Mouse (Mus musculus): ENCODE results near the gene Gpnmb. TPM values are rescaled to one million over a fixed set of nuclear protein-coding genes. Genes with fewer than 3 reads are reported as not detected.
A peak's percentile ranks its signal among the peaks of the same experiment; 100 is the strongest.

The Gpnmb gene
- polyA plus RNA-seq, 1 experiment from 2014 or later = 0.11 TPM

DNA sequence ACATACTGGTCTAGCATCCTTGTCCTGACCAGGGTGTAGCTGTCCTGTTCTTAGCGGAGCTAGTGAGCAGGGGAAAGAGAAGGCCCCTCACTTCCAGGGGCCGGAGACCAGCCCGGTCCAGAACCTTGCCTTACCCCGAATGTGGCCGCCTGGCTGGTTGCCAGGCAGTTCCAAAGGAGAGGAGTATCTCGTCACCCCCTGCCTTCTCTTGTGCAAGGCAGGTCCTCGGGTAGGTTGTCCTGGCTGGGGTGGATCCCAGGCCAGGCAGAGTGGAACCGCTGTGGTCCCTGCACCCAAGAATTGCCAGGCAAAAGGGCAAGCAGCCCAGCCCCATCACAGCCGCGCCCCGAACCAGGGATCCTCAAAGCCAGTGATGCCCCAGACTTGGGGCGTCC lies 919 bp downstream of the Gpnmb start:
- 61% methylated on average over 12 of the region's 12 CpGs for WGBS
- Histone ChIP-seq H3K36me3 (no peaks in the 10 kb centered on the region), H3K27ac (no peak overlapping the region), H3K9me3 (no peaks in the 10 kb centered on the region), H3K4me2 (replicated peaks) (no peak overlapping the region), H3K27me3 (peaks cover 6% of the 10 kb centered on the region; the same call in 1 of the 2 replicates), H3K4me3 (replicated peaks) (no peak overlapping the region), H3K4me1 (replicated peaks) (peaks cover 4% of the 10 kb centered on the region; the same call in 1 of the 2 replicates), H3K9ac (replicated peaks) (no peak overlapping the region)
- no peak for ATAC-seq

- 0 out of 2 replicates have a peak overlapping the region, but pooled peaks have one; percentile 33 for H3K9ac ChIP-seq (replicated peaks)
- 13% methylated on average over 18 of the region's 18 CpGs for WGBS
These were observed 3.3 kb downstream of the Gpnmb start for GRCm38 (mm10) chr6:49039470-49040180.

DNA sequence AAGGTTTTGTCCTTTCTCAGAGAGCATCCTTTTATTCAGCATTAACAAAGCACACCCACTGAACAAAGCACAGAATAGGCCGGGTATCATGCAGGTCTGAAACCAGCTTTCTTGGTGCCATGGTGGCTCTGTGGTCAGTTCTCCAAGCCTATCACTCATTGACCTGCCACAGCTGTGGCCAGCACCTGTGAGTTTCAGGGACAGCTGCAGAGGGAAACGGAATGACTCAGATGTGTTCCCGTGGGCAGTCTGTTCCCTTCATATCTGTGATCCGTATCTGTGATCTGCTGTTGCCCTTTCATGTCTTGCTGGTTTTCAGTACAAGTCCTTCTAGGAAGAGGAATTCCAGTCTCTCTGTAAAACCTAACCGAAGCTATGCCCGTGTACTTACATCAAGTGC lies 10.2 kb downstream of the Gpnmb start:
- H3K4me2 ChIP-seq (replicated peaks) = no peak overlapping the region
- H3K9ac ChIP-seq (replicated peaks) = no peak overlapping the region; the same call in 1 of the 2 replicates
- no peaks in the 10 kb centered on the region for H3K27me3 ChIP-seq
- ATAC-seq = no peak
- H3K4me3 ChIP-seq (replicated peaks) = no peak overlapping the region
- H3K9me3 ChIP-seq = no peaks in the 10 kb centered on the region
- H3K36me3 ChIP-seq = no peaks in the 10 kb centered on the region
- H3K4me1 ChIP-seq (replicated peaks) = no peaks in the 10 kb centered on the region
- no peak overlapping the region for H3K27ac ChIP-seq
- 62% methylated on average over 6 of the region's 6 CpGs for WGBS

More at GRCm38 (mm10) chr6:49039470-49040180, 3.3 kb downstream of the Gpnmb start:
- ATAC-seq = no peak
- Histone ChIP-seq H3K4me3 (replicated peaks) (peak overlapping the region; percentile 28), H3K4me1 (replicated peaks) (peaks cover 4% of the 10 kb centered on the region; the same call in 1 of the 2 replicates), H3K9me3 (no peaks in the 10 kb centered on the region), H3K27ac (no peak overlapping the region), H3K4me2 (replicated peaks) (peak overlapping the region; percentile 44), H3K27me3 (peaks cover 6% of the 10 kb centered on the region; the same call in 1 of the 2 replicates), H3K36me3 (no peaks in the 10 kb centered on the region)

GRCm38 (mm10) chr6:49046976-49047375 lies 10.6 kb downstream of the Gpnmb start:
- 85% methylated on average over 8 of the region's 8 CpGs for WGBS
- no peak for ATAC-seq
- no peak overlapping the region for H3K27ac ChIP-seq
- H3K9me3 ChIP-seq = no peaks in the 10 kb centered on the region
- H3K4me1 ChIP-seq (replicated peaks) = no peaks in the 10 kb centered on the region
- H3K9ac ChIP-seq (replicated peaks) = no peak overlapping the region
- H3K4me3 ChIP-seq (replicated peaks) = no peak overlapping the region
- no peaks in the 10 kb centered on the region for H3K27me3 ChIP-seq
- H3K4me2 ChIP-seq (replicated peaks) = no peak overlapping the region
- no peaks in the 10 kb centered on the region for H3K36me3 ChIP-seq

DNA sequence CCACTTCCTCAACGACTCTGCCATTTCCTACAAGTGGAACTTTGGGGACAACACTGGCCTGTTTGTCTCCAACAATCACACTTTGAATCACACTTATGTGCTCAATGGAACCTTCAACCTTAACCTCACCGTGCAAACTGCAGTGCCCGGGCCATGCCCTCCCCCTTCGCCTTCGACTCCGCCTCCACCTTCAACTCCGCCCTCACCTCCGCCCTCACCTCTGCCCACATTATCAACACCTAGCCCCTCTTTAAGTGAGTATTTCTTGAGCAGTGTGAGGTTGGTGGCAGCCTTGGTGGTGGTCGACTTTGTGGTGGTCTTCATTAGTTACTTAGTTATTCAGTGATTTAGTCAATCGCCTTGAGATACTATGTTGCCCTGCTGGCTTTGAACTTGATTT lies 11.5 kb downstream of the Gpnmb start:
- H3K36me3 ChIP-seq = no peaks in the 10 kb centered on the region
- no peak overlapping the region for H3K9ac ChIP-seq (replicated peaks)
- no peak overlapping the region for H3K27ac ChIP-seq
- H3K4me2 ChIP-seq (replicated peaks) = no peak overlapping the region
- H3K9me3 ChIP-seq = no peaks in the 10 kb centered on the region
- 87% methylated on average over 10 of the region's 10 CpGs for WGBS
- no peak overlapping the region for H3K4me3 ChIP-seq (replicated peaks)
- H3K4me1 ChIP-seq (replicated peaks) = no peaks in the 10 kb centered on the region
- no peaks in the 10 kb centered on the region for H3K27me3 ChIP-seq
- no peak for ATAC-seq

DNA sequence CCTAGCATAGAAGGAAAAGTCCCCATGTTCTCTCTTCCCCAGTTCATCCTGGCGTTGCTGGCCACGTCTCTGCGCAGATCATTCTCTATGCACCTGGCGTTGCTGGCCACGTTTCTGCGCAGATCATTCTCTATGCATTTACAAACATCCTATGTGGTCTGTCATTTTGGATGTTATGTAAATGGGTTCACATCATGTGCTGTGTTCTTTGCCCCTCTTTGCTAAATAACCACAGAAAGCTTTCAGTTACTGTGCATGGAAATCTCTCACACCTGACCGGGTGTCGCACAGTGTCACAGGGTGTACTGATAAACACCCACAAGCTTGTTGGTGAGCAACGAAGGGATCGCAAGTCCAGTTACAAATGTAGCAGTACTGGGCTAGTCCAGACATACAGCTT lies 12.0 kb downstream of the Gpnmb start:
- Histone ChIP-seq H3K27ac (no peak overlapping the region), H3K4me1 (replicated peaks) (no peaks in the 10 kb centered on the region), H3K4me3 (replicated peaks) (no peak overlapping the region), H3K27me3 (no peaks in the 10 kb centered on the region), H3K36me3 (no peaks in the 10 kb centered on the region), H3K4me2 (replicated peaks) (no peak overlapping the region), H3K9ac (replicated peaks) (no peak overlapping the region), H3K9me3 (no peaks in the 10 kb centered on the region)
- WGBS = 93% methylated on average over 10 of the region's 10 CpGs
- no peak for ATAC-seq

- peaks cover 12% of the 10 kb centered on the region for H3K4me1 ChIP-seq (replicated peaks)
- no peaks in the 10 kb centered on the region for H3K27me3 ChIP-seq
- 36% methylated on average over 11 of the region's 11 CpGs for WGBS
- ATAC-seq = no peak
- H3K4me3 ChIP-seq (replicated peaks) = no peak overlapping the region
- H3K36me3 ChIP-seq = no peaks in the 10 kb centered on the region
- H3K9me3 ChIP-seq = no peaks in the 10 kb centered on the region
- no peak overlapping the region for H3K4me2 ChIP-seq (replicated peaks)
- H3K27ac ChIP-seq = no peak overlapping the region
- H3K9ac ChIP-seq (replicated peaks) = no peak overlapping the region
These were observed 14.5 kb downstream of the Gpnmb start for GRCm38 (mm10) chr6:49050677-49051410.

DNA sequence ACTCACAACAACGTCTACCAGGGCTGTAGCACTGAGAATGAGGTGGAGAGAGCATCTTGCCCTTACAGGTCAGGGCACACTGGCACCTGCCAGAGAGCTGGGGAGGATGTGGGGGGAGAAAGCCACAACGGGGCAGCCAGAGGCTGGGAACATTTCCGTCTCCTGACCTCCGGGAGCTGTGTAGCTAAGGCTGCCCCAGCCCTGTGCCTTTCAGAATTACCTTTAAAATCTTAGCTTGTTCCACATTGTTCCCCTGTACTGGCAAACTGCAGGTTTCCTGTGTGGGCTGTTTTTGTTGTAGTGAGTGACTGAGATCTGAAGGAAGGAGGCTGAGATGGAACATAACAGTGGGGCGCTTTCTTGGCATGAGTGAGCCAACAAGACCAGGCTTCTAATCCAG lies 15.8 kb downstream of the Gpnmb start:
- Histone ChIP-seq H3K27ac (no peak overlapping the region), H3K9ac (replicated peaks) (no peak overlapping the region), H3K4me2 (replicated peaks) (no peak overlapping the region), H3K27me3 (no peaks in the 10 kb centered on the region), H3K9me3 (no peaks in the 10 kb centered on the region), H3K4me3 (replicated peaks) (no peak overlapping the region), H3K36me3 (no peaks in the 10 kb centered on the region), H3K4me1 (replicated peaks) (peaks cover 18% of the 10 kb centered on the region)
- ATAC-seq = no peak
- 73% methylated on average over 5 of the region's 5 CpGs for WGBS

DNA sequence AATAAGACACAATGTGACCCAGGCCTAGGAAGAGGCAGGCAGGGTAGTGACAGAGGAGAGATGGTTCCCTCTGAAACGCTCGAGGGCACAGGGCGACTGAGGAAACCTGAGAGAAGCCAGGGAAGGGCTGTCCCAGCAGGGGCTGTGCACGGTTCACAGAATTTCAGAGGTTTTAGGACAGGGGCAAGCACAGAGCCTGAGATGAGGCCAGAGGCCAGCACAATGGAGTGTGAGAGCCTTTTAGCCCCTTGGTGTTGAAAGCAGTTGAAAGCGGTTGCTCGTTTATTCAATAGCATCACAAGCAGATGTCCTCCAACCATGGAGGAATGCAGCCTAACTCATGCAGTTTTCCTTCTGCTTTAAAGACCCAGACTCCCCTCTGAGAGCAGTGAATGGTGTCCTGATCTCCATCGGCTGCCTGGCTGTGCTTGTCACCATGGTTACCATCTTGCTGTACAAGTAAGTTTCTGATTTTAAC lies 18.9 kb downstream of the Gpnmb start:
- ATAC-seq = peak; percentile 74
- Histone ChIP-seq H3K27ac (peak overlapping the region; percentile 67), H3K27me3 (no peaks in the 10 kb centered on the region), H3K9ac (replicated peaks) (peak overlapping the region; percentile 21; the same call in 1 of the 2 replicates), H3K9me3 (no peaks in the 10 kb centered on the region), H3K4me3 (replicated peaks) (no peak overlapping the region), H3K4me2 (replicated peaks) (peak overlapping the region; percentile 14; the same call in 1 of the 2 replicates), H3K4me1 (replicated peaks) (peaks cover 18% of the 10 kb centered on the region), H3K36me3 (no peaks in the 10 kb centered on the region)
- WGBS = 3% methylated on average over 7 of the region's 7 CpGs

DNA sequence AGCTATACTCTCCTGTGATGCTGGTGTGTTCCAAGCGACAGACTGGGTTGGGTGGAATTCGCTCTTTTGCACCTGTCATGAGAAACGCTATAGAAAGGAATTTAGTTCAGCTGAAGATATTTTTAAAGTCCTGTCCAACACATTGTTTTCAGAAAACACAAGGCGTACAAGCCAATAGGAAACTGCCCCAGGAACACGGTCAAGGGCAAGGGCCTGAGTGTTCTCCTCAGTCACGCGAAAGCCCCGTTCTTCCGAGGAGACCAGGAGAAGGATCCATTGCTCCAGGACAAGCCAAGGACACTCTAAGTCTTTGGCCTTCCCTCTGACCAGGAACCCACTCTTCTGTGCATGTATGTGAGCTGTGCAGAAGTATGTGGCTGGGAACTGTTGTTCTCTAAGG lies 19.7 kb downstream of the Gpnmb start:
- no peak overlapping the region; the same call in 1 of the 2 replicates for H3K27ac ChIP-seq
- H3K9me3 ChIP-seq = no peaks in the 10 kb centered on the region
- H3K4me2 ChIP-seq (replicated peaks) = no peak overlapping the region
- ATAC-seq = no peak
- H3K27me3 ChIP-seq = no peaks in the 10 kb centered on the region
- no peak overlapping the region for H3K9ac ChIP-seq (replicated peaks)
- peaks cover 18% of the 10 kb centered on the region for H3K4me1 ChIP-seq (replicated peaks)
- WGBS = 55% methylated on average over 9 of the region's 9 CpGs
- no peak overlapping the region for H3K4me3 ChIP-seq (replicated peaks)
- no peaks in the 10 kb centered on the region for H3K36me3 ChIP-seq

GRCm38 (mm10) chr6:49057053-49058021 lies 21.0 kb downstream of the Gpnmb start:
- Histone ChIP-seq H3K27ac (no peak overlapping the region), H3K9ac (replicated peaks) (no peak overlapping the region; the same call in 1 of the 2 replicates), H3K36me3 (no peaks in the 10 kb centered on the region), H3K27me3 (no peaks in the 10 kb centered on the region), H3K4me2 (replicated peaks) (no peak overlapping the region), H3K9me3 (no peaks in the 10 kb centered on the region), H3K4me3 (replicated peaks) (no peak overlapping the region), H3K4me1 (replicated peaks) (peaks cover 18% of the 10 kb centered on the region)
- ATAC-seq = peak; percentile 73
- WGBS = 41% methylated on average over 8 of the region's 8 CpGs

All from midbrain, embryonic 13.5 days (tissue).